Mouse (Mus musculus) neural tube, embryonic 11.5 days (tissue): Measurements from ENCODE around the gene Pou2f2. TPM values are rescaled to one million over a fixed set of nuclear protein-coding genes. Genes with fewer than 3 reads are reported as not detected.
A peak's percentile ranks its signal among the peaks of the same experiment; 100 is the strongest.

Source experiments
- ATAC-seq: fragments of 200-750 bp; cut with Nextera tagmentation; 2 replicates; pipeline ENCODE4 v1.8.0; 2017; ENCODE audit warnings: moderate number of reproducible peaks, mild to moderate bottlenecking, moderate TSS enrichment, moderate library complexity; ENCODE audit not compliant: insufficient read depth, low FRiP score, low TSS enrichment
- DNase-seq: peaks from one replicate; pipeline ENCODE4 v3.0.0-alpha.2; 2015; ENCODE audit warnings: low spot score
- H3K27ac ChIP-seq: fragments of 300-500 bp; sonication (generic); 2 replicates; pipeline ENCODE4 v1.5.1; 2014; ENCODE audit warnings: low read depth, mild to moderate bottlenecking, low read length
- H3K27me3 ChIP-seq: fragments of 300-500 bp; sonication (generic); 2 replicates; pipeline ENCODE4 v1.6.1; 2014; ENCODE audit warnings: mild to moderate bottlenecking, low read length, mixed read lengths; ENCODE audit not compliant: control insufficient read depth, insufficient read depth
- H3K36me3 ChIP-seq: fragments of 300-500 bp; sonication (generic); 2 replicates; pipeline ENCODE4 v1.6.1; 2014; ENCODE audit warnings: mild to moderate bottlenecking, low read length, moderate library complexity, mixed read lengths; ENCODE audit not compliant: control insufficient read depth, insufficient read depth
- H3K4me1 ChIP-seq: fragments of 300-500 bp; sonication (generic); 2 replicates; pipeline ENCODE4 v1.6.1; 2014; ENCODE audit warnings: low read length, mixed read lengths; ENCODE audit not compliant: control insufficient read depth, insufficient read depth
- H3K4me2 ChIP-seq: fragments of 300-500 bp; sonication (generic); 2 replicates; pipeline ENCODE4 v1.6.1; 2014; ENCODE audit warnings: low read depth, mild to moderate bottlenecking, moderate library complexity
- H3K4me3 ChIP-seq: fragments of 300-500 bp; sonication (generic); 2 replicates; pipeline ENCODE4 v1.5.1; 2014; ENCODE audit warnings: low read depth, low read length
- H3K9ac ChIP-seq: fragments of 300-500 bp; sonication (generic); 2 replicates; pipeline ENCODE4 v1.6.1; 2014; ENCODE audit warnings: mild to moderate bottlenecking, low read length
- H3K9me3 ChIP-seq: fragments of 300-500 bp; sonication (generic); 2 replicates; pipeline ENCODE4 v1.6.1; 2016; ENCODE audit warnings: low read length; ENCODE audit not compliant: control insufficient read depth
- WGBS: fragments of 180-500 bp; shearing (Covaris S2); extraction: QIAGEN DNeasy Blood & Tissue Kit; methylation state at CpG from one replicate; pipeline ENCODE4 v1.1.7; 2014; 5-methylcytosine and 5-hydroxymethylcytosine counted together
- polyA plus RNA-seq: library from polyadenylated mRNA; unstranded; fragments of >200 nt; fragmentation: Nextera tagmentation; extraction: Ambion mirVana; gene quantifications from 2 replicates; pipeline ENCODE4 v1.2.1, GENCODE M21; 2014

The Pou2f2 gene
- polyA plus RNA-seq = 33.7 and 40.9 TPM in 2 replicates

GRCm38 (mm10) chr7:25179606-25180161, at the start of gene Pou2f2:
Gene Pou2f2 (minus strand): TSS chr7:25179726.
- Histone ChIP-seq H3K9ac (peak within 1 kb of the TSS; percentile 80), H3K4me3 (peak within 1 kb of the TSS; percentile 66), H3K36me3 (no peaks in the 10 kb centered on the region), H3K4me1 (peaks cover 12% of the 10 kb centered on the region), H3K9me3 (no peaks in the 10 kb centered on the region), H3K4me2 (peak within 1 kb of the TSS; percentile 80), H3K27ac (peak within 1 kb of the TSS; percentile 86), H3K27me3 (peaks cover 39% of the 10 kb centered on the region)
- DNase-seq (peak; percentile 93), ATAC-seq (peak; percentile 92)
- 0% methylated on average over 39 of the region's 56 CpGs for WGBS

DNA sequence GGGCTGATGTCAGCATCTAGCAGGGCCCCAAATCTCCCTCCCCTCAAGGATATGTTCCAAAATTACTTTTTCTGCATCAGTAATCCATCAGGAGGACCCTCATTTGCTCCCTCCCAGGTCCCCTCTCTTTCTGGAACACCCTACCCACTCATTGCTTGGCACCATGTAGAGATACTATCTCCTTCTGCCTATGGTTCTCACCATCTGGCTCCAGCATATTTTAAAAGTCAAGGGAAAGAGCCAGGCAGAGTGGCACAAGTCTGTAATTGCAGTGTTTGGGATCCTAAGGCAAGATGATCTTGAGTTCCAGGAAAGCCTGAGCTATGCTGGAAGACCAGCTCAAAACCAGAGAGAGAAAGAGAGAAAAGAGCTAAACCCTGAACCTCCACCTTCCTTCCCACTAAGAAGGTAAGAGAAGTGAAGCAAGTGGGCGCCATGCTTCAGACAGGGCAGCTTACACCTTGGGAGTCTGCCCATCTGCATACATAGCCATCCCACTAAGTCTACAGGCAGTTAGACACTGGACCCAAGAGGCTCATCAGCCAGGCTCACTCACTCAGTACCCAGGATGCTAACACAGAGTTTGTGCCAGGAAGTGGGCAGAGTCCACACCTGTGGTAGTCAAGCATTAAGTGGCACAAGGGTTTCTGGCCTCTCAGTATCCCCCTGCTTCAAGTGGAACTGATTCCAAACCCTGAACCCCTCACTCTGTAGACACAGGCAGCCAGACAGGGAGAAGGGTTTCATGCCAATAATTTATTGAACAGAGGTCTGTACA, 48.2 kb upstream of the Pou2f2 start:
- no peak overlapping the region for H3K27ac ChIP-seq
- no peaks in the 10 kb centered on the region for H3K9me3 ChIP-seq
- H3K27me3 ChIP-seq = no peaks in the 10 kb centered on the region
- no peaks in the 10 kb centered on the region for H3K4me1 ChIP-seq
- H3K9ac ChIP-seq = no peak overlapping the region
- no peak for ATAC-seq
- WGBS = 89% methylated on average over 1 of the region's 1 CpGs
- no peak overlapping the region for H3K4me3 ChIP-seq
- no peak overlapping the region for H3K4me2 ChIP-seq
- no peak for DNase-seq
- peaks cover 33% of the 10 kb centered on the region for H3K36me3 ChIP-seq

DNA sequence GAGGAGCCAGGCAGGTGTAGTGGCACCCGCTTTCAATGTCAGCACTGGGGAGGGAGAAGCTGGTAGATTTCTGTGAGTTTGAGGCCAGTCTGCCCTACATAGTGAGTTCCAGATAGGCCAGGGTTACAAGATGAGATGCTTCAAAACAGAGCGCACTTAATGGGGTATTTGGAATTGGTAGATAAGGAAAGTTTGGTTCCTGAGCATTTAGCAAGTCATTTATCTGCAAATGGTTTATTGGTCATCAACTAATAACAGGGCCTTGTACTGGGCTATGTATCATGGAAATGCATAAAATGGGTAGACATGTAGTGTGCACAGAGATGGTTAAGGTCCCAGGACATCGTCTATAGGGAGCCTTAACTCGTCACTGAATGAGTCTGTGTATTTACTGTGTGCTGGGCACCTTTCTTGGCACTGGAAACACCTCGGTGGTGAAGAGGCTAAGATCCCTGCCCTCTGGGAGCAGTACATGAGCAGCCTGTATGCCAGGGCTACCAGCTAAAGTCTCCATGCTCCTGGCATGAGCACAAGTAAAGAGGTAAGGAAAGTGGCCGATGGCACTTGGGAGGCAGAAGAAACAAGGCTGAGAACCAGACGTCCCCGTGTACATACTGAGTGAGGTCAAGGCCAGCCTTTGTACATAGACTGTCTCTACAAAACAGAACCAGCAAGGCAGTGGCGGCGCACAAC, 42.9 kb upstream of the Pou2f2 start:
- H3K9ac ChIP-seq = peak overlapping the region; percentile 59

GRCm38 (mm10) chr7:25221102-25221883, 41.8 kb upstream of the Pou2f2 start, which contains the start of gene Zfp526:
Gene Zfp526 (plus strand): TSS chr7:25221425.
- H3K9ac ChIP-seq = peak within 1 kb of the TSS; percentile 59
- H3K27ac ChIP-seq = peak within 1 kb of the TSS; percentile 71
- peak; percentile 99 for DNase-seq
- peaks cover 20% of the 10 kb centered on the region for H3K4me1 ChIP-seq
- H3K9me3 ChIP-seq = no peaks in the 10 kb centered on the region
- ATAC-seq = peak; percentile 93
- WGBS = under 1% methylated on average over 45 of the region's 45 CpGs
- H3K4me2 ChIP-seq = peak within 1 kb of the TSS; percentile 98
- H3K27me3 ChIP-seq = no peaks in the 10 kb centered on the region
- peak within 1 kb of the TSS; percentile 61 for H3K4me3 ChIP-seq
- H3K36me3 ChIP-seq = peaks cover 8% of the 10 kb centered on the region

More for the DNA sequence above, 42.9 kb upstream of the Pou2f2 start:
- Histone ChIP-seq H3K36me3 (peaks cover 10% of the 10 kb centered on the region), H3K4me2 (peak overlapping the region; percentile 98), H3K27ac (no peak overlapping the region), H3K9me3 (no peaks in the 10 kb centered on the region), H3K27me3 (no peaks in the 10 kb centered on the region), H3K4me1 (peaks cover 20% of the 10 kb centered on the region), H3K4me3 (peak overlapping the region; percentile 61)
- DNase-seq (no peak), ATAC-seq (no peak)
- 87% methylated on average over 10 of the region's 10 CpGs for WGBS

- ATAC-seq (no peak), DNase-seq (peak; percentile 19)
- peak within 1 kb of the TSS; percentile 78 for H3K9ac ChIP-seq
- WGBS = 11% methylated on average over 20 of the region's 20 CpGs
- H3K4me2 ChIP-seq = peak within 1 kb of the TSS; percentile 98
- H3K4me3 ChIP-seq = peak within 1 kb of the TSS; percentile 61
- peak within 1 kb of the TSS; percentile 78 for H3K27ac ChIP-seq
- peaks cover 20% of the 10 kb centered on the region for H3K4me1 ChIP-seq
- H3K9me3 ChIP-seq = no peaks in the 10 kb centered on the region
- no peaks in the 10 kb centered on the region for H3K27me3 ChIP-seq
- H3K36me3 ChIP-seq = peaks cover 5% of the 10 kb centered on the region
Observed at GRCm38 (mm10) chr7:25220457-25221101, 41.1 kb upstream of the Pou2f2 start, which contains the start of gene Dedd2. Gene Dedd2 (minus strand): TSS chr7:25220615.

- peak overlapping the region; percentile 61 for H3K4me3 ChIP-seq
- no peaks in the 10 kb centered on the region for H3K27me3 ChIP-seq
- peak overlapping the region; percentile 78 for H3K9ac ChIP-seq
- ATAC-seq (peak; percentile 63), DNase-seq (peak; percentile 92)
- peaks cover 20% of the 10 kb centered on the region for H3K4me1 ChIP-seq
- H3K4me2 ChIP-seq = peak overlapping the region; percentile 98
- 5% methylated on average over 31 of the region's 31 CpGs for WGBS
- peaks cover 3% of the 10 kb centered on the region for H3K36me3 ChIP-seq
- H3K27ac ChIP-seq = peak overlapping the region; percentile 78
- H3K9me3 ChIP-seq = no peaks in the 10 kb centered on the region
Observed at GRCm38 (mm10) chr7:25219756-25220456, 40.4 kb upstream of the Pou2f2 start.

DNA sequence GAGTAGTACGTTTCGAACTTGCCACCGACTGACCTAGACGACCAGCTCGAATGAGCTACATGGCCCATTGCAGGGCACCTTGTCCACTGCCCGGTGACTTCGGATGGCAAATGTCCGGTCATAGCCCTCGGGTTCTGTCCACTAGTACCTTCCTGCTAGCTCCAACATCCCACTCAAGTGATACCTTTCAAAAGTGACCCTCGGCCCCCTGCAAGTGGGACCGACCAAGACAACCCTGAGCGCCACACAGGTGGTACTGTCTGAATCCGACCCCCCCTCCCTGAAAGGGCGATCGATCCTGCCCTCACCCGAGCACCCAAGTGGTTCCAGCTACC, 39.9 kb upstream of the Pou2f2 start:
- Histone ChIP-seq H3K9ac (peak overlapping the region; percentile 78), H3K36me3 (peaks cover under 1% of the 10 kb centered on the region), H3K4me2 (peak overlapping the region; percentile 98), H3K4me1 (peaks cover 20% of the 10 kb centered on the region), H3K9me3 (no peaks in the 10 kb centered on the region), H3K4me3 (peak overlapping the region; percentile 61), H3K27me3 (no peaks in the 10 kb centered on the region), H3K27ac (peak overlapping the region; percentile 78)
- ATAC-seq (no peak; the same call in 1 of the 2 replicates), DNase-seq (no peak)
- WGBS = under 1% methylated on average over 16 of the region's 16 CpGs
